Mouse (Mus musculus) limb, embryonic 11.5 days (tissue): ENCODE measurements around the gene Majin. TPM values are rescaled to one million over a fixed set of nuclear protein-coding genes. Genes with fewer than 3 reads are reported as not detected.

Source experiments
- ATAC-seq: fragments of 200-750 bp; cut with Nextera tagmentation; 2 replicates; pipeline ENCODE4 v1.8.0; 2017; ENCODE audit warnings: low read depth; ENCODE audit not compliant: insufficient number of reproducible peaks, low FRiP score, low TSS enrichment
- DNase-seq: peaks from one replicate; pipeline ENCODE4 v3.0.0-alpha.2; 2015; ENCODE audit warnings: low spot score
- H3K27ac ChIP-seq: fragments of 300-500 bp; sonication (generic); replicated peaks from 2 replicates; pipeline ENCODE4 v1.5.1; 2014; ENCODE audit warnings: low read depth, mild to moderate bottlenecking, low read length
- H3K27me3 ChIP-seq: fragments of 300-500 bp; sonication (generic); 2 replicates; pipeline ENCODE4 v1.6.1; 2014; ENCODE audit warnings: mild to moderate bottlenecking, low read length, mixed read lengths; ENCODE audit not compliant: control insufficient read depth, insufficient read depth
- H3K36me3 ChIP-seq: fragments of 300-500 bp; sonication (generic); 2 replicates; pipeline ENCODE4 v1.6.1; 2014; ENCODE audit warnings: mild to moderate bottlenecking, low read length, moderate library complexity, mixed read lengths; ENCODE audit not compliant: control insufficient read depth, insufficient read depth
- H3K4me1 ChIP-seq: fragments of 300-500 bp; sonication (generic); 2 replicates; pipeline ENCODE4 v1.6.1; 2014; ENCODE audit warnings: low read length, mixed read lengths; ENCODE audit not compliant: control insufficient read depth, insufficient read depth
- H3K4me2 ChIP-seq: fragments of 300-500 bp; sonication (generic); 2 replicates; pipeline ENCODE4 v1.6.1; 2014; ENCODE audit warnings: low read depth, mild to moderate bottlenecking, moderate library complexity; ENCODE audit not compliant: severe bottlenecking
- H3K4me3 ChIP-seq: fragments of 300-500 bp; sonication (generic); 2 replicates; pipeline ENCODE4 v1.5.1; 2014; ENCODE audit warnings: low read depth, low read length
- H3K9ac ChIP-seq: fragments of 300-500 bp; sonication (generic); 2 replicates; pipeline ENCODE4 v1.6.1; 2014; ENCODE audit warnings: mild to moderate bottlenecking, low read length
- H3K9me3 ChIP-seq: fragments of 300-500 bp; sonication (generic); 2 replicates; pipeline ENCODE4 v1.6.1; 2016; ENCODE audit warnings: low read length; ENCODE audit not compliant: control insufficient read depth
- WGBS: fragments of 180-500 bp; shearing (Covaris S2); extraction: QIAGEN DNeasy Blood & Tissue Kit; methylation state at CpG from one replicate; pipeline ENCODE4 v1.1.7; 2014; 5-methylcytosine and 5-hydroxymethylcytosine counted together
- polyA plus RNA-seq: library from polyadenylated mRNA; unstranded; fragments of >200 nt; fragmentation: Nextera tagmentation; extraction: Ambion mirVana; gene quantifications from 2 replicates; pipeline ENCODE4 v1.2.1, GENCODE M21; 2014

The Majin gene
- not detected in 2 replicates for polyA plus RNA-seq

- no peak within 1 kb of the TSS for H3K27ac ChIP-seq
- no peaks in the 10 kb centered on the region for H3K36me3 ChIP-seq
- DNase-seq (no peak), ATAC-seq (no peak)
- no peaks in the 10 kb centered on the region for H3K27me3 ChIP-seq
- no peak within 1 kb of the TSS for H3K9ac ChIP-seq
- H3K4me1 ChIP-seq: no peaks in the 10 kb centered on the region
- no peak within 1 kb of the TSS for H3K4me3 ChIP-seq
- WGBS: 88% methylated on average over 23 of the region's 23 CpGs
- H3K4me2 ChIP-seq: no peak within 1 kb of the TSS
- H3K9me3 ChIP-seq: no peaks in the 10 kb centered on the region
These were observed at the start of gene Majin for GRCm38 (mm10) chr19:6184131-6184530. Gene Majin (plus strand): TSS chr19:6184388.

- H3K9ac ChIP-seq: no peak overlapping the region
- ATAC-seq (no peak), DNase-seq (no peak)
- H3K9me3 ChIP-seq: no peaks in the 10 kb centered on the region
- H3K27ac ChIP-seq: no peak overlapping the region
- no peaks in the 10 kb centered on the region for H3K27me3 ChIP-seq
- H3K4me1 ChIP-seq: peaks cover 7% of the 10 kb centered on the region
- peaks cover 4% of the 10 kb centered on the region; the same call in 1 of the 2 replicates for H3K36me3 ChIP-seq
- WGBS: 90% methylated on average over 3 of the region's 3 CpGs
- H3K4me3 ChIP-seq: no peak overlapping the region
- H3K4me2 ChIP-seq: no peak overlapping the region
These were observed 47.8 kb upstream of the Majin start for GRCm38 (mm10) chr19:6136397-6136796.

- peak overlapping the region; percentile 73; the same call in 1 of the 2 replicates for H3K4me2 ChIP-seq
- H3K4me3 ChIP-seq: no peak overlapping the region
- no peak overlapping the region; the same call in 1 of the 2 replicates for H3K9ac ChIP-seq
- peaks cover 7% of the 10 kb centered on the region for H3K4me1 ChIP-seq
- H3K36me3 ChIP-seq: peaks cover 2% of the 10 kb centered on the region; the same call in 1 of the 2 replicates
- ATAC-seq (no peak), DNase-seq (no peak)
- H3K27me3 ChIP-seq: no peaks in the 10 kb centered on the region
- 89% methylated on average over 6 of the region's 6 CpGs for WGBS
- no peak overlapping the region for H3K27ac ChIP-seq
- H3K9me3 ChIP-seq: no peaks in the 10 kb centered on the region
These were observed 44.5 kb upstream of the Majin start for GRCm38 (mm10) chr19:6139701-6140100.

GRCm38 (mm10) chr19:6140374-6140677 is 43.9 kb upstream of the Majin start:
- Histone ChIP-seq H3K4me2 (peak overlapping the region; percentile 73), H3K27ac (peak overlapping the region; percentile 93), H3K9me3 (no peaks in the 10 kb centered on the region), H3K4me1 (peaks cover 7% of the 10 kb centered on the region), H3K9ac (peak overlapping the region; percentile 86), H3K27me3 (no peaks in the 10 kb centered on the region), H3K36me3 (0 out of 2 replicates have a peak, but pooled peaks cover 2% of the 10 kb centered on the region), H3K4me3 (peak overlapping the region; percentile 56)
- WGBS: 7% methylated on average over 16 of the region's 16 CpGs
- DNase-seq (no peak), ATAC-seq (no peak)

- H3K4me3 ChIP-seq: peak within 1 kb of the TSS; percentile 56
- H3K27me3 ChIP-seq: no peaks in the 10 kb centered on the region
- H3K36me3 ChIP-seq: 0 out of 2 replicates have a peak, but pooled peaks cover 2% of the 10 kb centered on the region
- DNase-seq (peak; percentile 97), ATAC-seq (peak; percentile 92)
- H3K9ac ChIP-seq: peak within 1 kb of the TSS; percentile 86
- under 1% methylated on average over 67 of the region's 68 CpGs for WGBS
- peak within 1 kb of the TSS; percentile 73 for H3K4me2 ChIP-seq
- peak within 1 kb of the TSS; percentile 93 for H3K27ac ChIP-seq
- peaks cover 7% of the 10 kb centered on the region for H3K4me1 ChIP-seq
- no peaks in the 10 kb centered on the region for H3K9me3 ChIP-seq
These were observed 43.4 kb upstream of the Majin start, which contains the start of gene Batf2 for GRCm38 (mm10) chr19:6140678-6141393. Gene Batf2 (plus strand): TSS chr19:6140983.

- Histone ChIP-seq H3K27ac (peak within 1 kb of the TSS; percentile 93), H3K4me1 (peaks cover 7% of the 10 kb centered on the region), H3K4me2 (peak within 1 kb of the TSS; percentile 73), H3K9me3 (no peaks in the 10 kb centered on the region), H3K4me3 (peak within 1 kb of the TSS; percentile 56), H3K27me3 (no peaks in the 10 kb centered on the region), H3K9ac (peak within 1 kb of the TSS; percentile 86), H3K36me3 (0 out of 2 replicates have a peak, but pooled peaks cover 2% of the 10 kb centered on the region)
- WGBS: under 1% methylated on average over 15 of the region's 15 CpGs
- DNase-seq: peak; percentile 87
- ATAC-seq: peak; percentile 73
These were observed 42.8 kb upstream of the Majin start, which contains the start of gene Arl2 for GRCm38 (mm10) chr19:6141394-6141749. Gene Arl2 (minus strand): TSS chr19:6141548.

- H3K9me3 ChIP-seq: no peaks in the 10 kb centered on the region
- peaks cover 6% of the 10 kb centered on the region for H3K4me1 ChIP-seq
- H3K4me3 ChIP-seq: no peak overlapping the region
- ATAC-seq: no peak
- DNase-seq: no peak
- H3K36me3 ChIP-seq: no peaks in the 10 kb centered on the region
- WGBS: 76% methylated on average over 5 of the region's 5 CpGs
- H3K27me3 ChIP-seq: no peaks in the 10 kb centered on the region
- no peak overlapping the region for H3K27ac ChIP-seq
- no peak overlapping the region for H3K9ac ChIP-seq
- H3K4me2 ChIP-seq: no peak overlapping the region
These were observed 39.3 kb upstream of the Majin start for GRCm38 (mm10) chr19:6144842-6145241.

GRCm38 (mm10) chr19:6155174-6155573 is 29.0 kb upstream of the Majin start:
- Histone ChIP-seq H3K27ac (no peak overlapping the region), H3K4me1 (no peaks in the 10 kb centered on the region), H3K9ac (no peak overlapping the region), H3K9me3 (no peaks in the 10 kb centered on the region), H3K4me3 (no peak overlapping the region), H3K27me3 (no peaks in the 10 kb centered on the region), H3K36me3 (no peaks in the 10 kb centered on the region), H3K4me2 (no peak overlapping the region)
- no peak for ATAC-seq
- no peak for DNase-seq
- WGBS: 85% methylated on average over 9 of the region's 9 CpGs
